Mouse (Mus musculus): ENCODE measurements at regions not wholly inside any gene's neighbourhood (a gene's known extent, or its start where the extent isn't known, plus 50 kb on each side); places are given as distances from the start of the nearest gene placed in this dataset.

- TF ChIP-seq CTCF (IDR thresholded peaks at IDR 0.05; ENCODE audit: control insufficient read depth, insufficient read depth, insufficient replicate concordance, low read depth, low read length) (no peak), POLR2A (IDR thresholded peaks at IDR 0.05; ENCODE audit: control insufficient read depth, low read depth, low read length) (no peak)
These were observed 124.5 kb upstream of the Adamts9 start for GRCm38 (mm10) chr6:93067808-93068207.

Data from testis, adult 2 months (tissue).